Mouse (Mus musculus): ENCODE measurements around the gene Smpd2.
A peak's percentile ranks its signal among the peaks of the same experiment; 100 is the strongest.

Smpd2 gene

DNA sequence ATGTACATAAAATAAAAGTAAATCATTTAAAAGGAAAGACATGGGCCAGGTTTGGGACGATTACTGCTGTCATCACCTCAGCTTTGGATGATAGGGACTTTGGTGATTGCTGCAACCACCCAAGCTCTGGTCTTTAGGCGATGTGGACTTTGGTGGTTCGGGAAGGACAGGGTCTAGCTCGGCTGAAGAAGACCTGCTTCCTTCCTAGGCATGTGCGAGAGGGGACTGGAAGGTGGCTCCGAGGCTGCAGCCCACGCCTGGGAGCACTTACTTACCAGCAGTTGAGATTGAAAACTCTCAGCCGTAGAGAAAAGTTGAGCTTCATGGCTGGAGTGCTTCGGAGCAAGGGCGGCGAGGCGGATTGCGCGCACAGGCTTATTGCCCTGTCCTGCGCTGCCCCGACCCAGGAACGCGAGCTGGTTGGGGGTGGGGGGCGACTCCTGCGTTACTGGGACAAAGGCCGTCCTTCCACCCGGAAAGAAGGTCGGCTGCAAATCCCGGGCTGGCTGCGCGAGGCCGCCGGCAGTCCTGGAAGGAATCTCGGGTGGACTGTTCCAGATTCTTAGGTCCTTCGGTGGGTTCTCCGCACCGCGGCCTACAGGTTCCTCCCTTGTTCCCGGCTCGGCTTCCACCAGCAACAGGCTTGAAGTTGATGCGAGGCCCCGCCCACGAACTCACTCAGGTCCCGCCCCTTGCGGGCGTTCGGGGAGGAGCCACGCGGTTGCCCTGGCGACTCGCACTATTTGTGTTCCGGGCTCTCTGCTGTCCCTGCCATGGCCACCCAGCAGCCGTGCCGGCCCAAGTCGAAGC, at the start of gene Smpd2, which contains the start of gene Ppil6:
Gene Smpd2, minus strand, starts transcription at position 662 of the 810 bp plus-strand sequence.
Gene Ppil6, plus strand, starts transcription at position 732 of the 810 bp plus-strand sequence.
- DNase-seq (ENCODE audit: low read depth, low spot score), result peak; percentile 84

DNA sequence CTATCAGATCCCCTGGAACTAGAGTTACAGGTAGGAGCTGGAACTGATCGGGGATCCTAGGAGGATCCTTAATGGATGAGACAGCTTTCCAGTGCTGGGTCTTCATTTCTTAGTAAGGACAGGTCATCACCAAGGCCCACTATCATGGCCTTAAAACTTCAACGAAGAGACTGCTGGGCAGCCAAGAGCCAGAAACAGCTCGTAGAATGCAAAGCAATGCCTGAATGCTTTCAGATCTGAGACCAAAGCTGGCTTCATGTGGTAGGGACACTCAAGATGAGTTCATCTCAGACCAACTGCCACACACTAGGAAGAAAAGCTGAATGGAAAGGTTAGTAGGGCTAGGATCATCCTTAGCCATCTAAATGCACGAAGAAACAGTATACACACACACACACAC, 48.8 kb upstream of the Smpd2 start:
- DNase-seq (ENCODE audit: low read depth, low spot score), result no peak

DNA sequence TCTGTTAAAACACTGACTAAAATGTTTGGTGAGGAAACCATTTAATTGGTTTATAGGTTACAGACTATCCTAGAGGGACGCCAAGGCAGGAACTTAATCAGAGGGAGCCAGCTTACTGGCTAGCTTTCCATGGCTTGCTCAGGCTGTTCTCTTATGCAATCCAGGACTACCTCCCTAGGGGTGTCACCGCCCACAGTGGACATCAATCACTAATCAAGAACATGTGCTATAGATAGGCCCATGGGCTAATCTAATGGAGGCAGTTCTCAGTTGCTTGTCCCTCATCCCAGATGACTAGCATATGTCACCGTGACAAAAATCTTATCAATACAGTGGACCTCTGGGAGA, 47.8 kb upstream of the Smpd2 start:
- DNase-seq (ENCODE audit: low read depth, low spot score), result no peak

DNA sequence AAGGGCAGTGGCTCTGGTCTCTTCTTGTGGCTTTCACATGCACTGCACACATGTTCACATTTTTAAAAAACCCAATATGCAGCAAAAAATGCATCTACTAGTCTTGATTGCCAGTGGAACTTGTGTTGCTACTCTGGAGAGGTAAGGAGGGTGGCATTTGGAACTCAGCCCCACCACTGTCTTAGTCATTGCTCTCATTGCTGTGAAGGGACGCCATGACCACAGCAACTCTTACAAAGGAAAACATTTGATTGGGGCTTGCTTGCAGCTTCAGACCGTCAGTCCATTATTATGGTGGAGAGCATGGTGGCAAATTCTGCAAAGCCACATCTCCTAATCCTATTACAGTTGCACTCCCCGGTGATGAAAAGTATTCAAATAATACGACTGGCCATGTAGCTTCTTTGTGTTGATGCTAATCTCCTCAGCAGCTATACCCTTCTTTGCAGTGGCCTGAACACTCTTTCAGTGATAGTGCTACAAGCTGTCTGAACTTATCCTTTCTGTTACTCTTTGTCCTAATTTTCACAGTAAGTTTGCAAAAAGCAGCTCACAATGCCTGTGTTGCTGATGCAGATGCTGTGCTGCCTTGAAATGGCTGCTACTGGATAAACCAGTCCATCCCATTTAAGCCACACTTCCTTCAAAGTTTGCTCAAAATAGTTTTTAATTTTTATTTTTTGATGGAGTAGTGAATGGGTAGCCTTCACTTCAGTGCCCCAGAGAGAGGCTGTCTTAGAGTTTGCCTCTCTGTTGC, 47.2 kb upstream of the Smpd2 start:
- no peak for DNase-seq (ENCODE audit: low read depth, low spot score)

DNA sequence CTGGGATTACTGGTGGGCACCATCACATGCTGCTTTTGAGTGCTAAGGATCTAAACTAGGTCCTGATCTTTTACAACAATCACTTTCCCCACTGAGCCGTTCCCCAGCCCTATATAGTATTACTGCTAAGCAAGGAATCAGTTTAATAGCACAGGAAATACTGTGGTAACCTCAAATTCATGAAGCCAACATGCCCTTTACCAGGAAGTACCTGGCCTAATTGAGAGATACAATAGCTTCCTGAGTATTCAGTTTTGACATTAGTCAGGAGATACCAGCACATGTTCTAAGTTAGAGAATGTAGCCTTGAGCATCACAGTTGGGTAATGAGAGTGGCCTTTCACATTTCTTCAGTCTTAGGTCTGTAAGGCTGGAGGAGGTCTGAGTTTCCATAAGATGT, 46.5 kb upstream of the Smpd2 start:
- DNase-seq (ENCODE audit: low read depth, low spot score), result no peak

DNA sequence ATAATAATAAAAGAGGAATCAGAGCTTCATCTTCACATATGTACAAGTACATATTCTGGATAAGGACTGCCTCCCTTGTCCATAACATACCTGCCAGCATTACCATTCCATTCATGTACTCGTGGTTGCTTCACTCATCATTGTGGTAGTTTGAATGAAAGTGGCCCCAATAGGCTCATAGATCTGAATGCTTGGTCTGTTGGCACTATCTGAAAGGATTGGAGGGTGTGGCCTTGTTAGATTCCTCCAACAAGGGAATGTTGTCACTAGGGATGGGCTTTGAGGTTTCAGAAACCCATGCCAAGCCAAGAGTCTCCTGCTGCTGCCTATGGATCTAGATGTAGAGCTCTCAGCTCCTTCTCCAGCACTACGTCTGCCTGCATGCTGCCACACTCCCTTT, 45.8 kb upstream of the Smpd2 start:
- no peak for DNase-seq (ENCODE audit: low read depth, low spot score)

DNA sequence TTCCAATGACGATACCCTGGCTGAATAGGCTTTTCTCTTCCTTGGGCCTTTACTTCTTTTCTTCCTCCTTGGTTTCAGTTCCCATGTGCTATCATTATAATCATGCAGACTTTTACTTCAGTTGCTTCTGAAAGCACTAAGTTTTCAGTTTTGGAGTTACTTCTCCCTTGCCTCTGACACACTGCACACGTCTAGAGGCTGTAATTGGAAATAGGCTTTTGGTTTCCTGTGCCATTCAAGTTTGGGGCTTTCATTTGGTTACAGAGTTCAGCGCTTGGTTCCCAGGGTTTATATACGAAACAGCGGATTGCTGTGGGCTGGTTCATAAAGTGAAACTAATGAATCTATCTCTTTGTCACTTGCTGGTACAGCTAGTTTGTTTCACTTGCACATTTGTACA, 39.8 kb upstream of the Smpd2 start:
- no peak for DNase-seq (ENCODE audit: low read depth, low spot score)

DNA sequence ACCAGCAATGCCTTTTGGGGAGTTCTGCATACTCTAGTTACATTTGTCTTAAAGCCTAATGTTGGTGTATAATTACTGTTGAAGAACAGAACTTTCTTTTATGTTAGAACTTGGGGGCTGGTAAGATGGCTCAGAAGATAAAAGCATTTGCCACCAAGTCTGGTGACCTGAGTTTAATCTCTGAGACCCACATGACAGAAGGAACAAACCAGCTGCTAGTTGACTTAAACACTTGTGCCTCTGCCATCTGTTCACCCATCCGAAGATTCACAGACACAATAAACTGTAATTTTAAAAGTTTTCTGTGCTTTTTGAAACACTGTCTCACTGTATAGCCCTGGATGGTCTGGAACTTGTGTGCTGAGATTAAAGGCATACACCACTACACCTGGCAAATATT, 35.5 kb upstream of the Smpd2 start:
- DNase-seq (ENCODE audit: low read depth, low spot score), result no peak

DNA sequence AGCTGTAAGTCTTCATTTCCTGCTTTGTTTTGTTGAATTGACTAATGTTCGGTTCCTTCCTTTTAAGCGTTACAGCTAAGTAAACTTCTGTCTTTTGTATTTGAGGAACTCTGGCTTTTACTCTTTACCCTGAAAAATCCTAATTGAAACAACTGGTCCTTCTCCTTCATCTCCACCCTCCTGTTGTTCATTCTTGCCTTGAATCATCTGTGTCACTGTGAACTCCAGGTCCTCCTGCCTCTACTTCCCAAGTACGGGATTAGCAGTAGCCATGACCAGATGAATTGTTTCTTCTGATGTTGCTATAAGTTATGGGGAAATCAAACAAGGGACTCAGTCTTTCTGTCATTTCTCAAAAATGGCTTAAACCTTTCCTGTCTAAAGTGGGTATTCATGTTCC, 33.2 kb upstream of the Smpd2 start:
- DNase-seq (ENCODE audit: low read depth, low spot score), result no peak

DNA sequence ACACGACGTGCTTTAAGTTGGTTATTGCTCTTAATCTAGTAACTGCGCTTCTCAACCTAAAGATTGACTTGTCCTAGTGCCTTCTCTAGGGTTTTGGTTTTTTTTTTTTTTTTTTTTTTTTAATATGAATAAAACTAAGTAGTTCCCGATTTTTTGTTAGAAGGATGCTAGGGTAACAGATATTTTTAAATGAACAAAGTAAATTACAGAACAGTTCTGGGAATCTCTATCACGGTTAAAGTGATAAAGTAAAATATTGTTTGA, 30.2 kb upstream of the Smpd2 start:
- no peak for DNase-seq (ENCODE audit: low read depth, low spot score)

DNA sequence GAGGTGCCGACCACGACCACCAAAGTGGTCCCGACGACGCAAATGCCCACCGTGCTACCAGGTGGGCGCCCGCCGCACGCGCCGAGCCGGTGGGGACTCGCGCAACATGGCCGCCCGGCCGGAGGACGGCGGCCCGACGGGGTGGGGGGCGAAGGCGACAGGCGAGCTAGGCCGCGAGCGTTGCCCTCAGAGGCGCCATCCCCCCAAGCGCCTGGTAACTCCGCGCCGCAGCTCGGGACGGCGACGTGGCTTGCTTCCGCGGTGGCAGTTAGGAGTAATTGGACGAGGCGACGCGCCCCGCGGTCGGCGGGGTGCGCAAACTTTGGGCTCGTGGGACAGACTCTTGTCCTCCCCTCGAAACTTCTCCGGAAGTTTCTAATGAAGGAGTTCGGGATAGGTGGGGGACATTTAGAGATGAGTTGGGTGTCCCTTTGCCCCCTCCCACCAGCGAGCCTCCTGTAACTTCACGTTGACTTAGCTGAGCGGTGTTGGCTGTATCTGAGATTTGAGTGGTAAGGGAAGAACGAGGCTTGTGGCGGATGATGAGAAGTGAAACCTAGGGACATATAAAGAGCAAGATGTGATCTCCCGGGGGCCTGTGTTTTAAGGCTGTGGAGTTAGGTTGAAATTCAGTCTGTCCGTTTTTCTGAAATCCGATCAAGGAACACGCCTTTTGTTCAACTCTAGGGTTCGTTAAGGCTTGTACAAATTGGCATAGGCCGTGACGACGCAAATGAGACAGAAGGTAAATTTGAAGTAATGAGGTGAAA, 29.7 kb upstream of the Smpd2 start:
- DNase-seq (ENCODE audit: low read depth, low spot score), result peak; percentile 28

DNA sequence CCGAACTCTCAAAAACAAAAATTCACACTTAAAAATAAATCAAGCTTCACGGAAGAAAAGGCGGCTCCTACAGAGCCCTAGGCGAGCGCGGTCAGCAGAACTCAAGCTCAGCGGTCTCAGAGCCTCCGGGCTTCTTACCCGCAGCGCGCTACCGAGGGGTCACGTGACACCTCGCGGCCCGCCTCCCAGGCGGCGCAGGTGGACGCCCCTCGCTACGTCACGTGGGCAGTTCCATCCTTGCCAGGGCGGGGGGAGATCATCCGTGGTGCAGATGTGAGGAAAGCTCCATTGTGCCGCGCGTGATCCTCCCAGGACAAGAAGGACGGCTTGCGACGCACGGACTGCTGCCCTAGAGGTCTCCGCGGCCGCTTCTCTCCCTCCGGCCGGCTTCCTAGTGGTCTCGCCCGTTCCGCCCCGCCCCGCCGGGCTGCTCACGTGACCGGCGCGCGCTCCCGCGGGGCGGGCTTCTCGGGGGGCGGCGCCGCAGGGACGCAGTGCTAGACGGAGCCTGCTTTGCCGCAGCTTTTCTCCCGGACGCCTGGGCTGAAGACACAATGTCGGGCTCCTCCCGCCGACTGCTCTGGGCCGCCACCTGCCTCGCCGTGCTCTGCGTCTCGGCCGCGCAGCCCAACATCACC, 28.9 kb upstream of the Smpd2 start, which contains the start of gene Cd164:
Gene Cd164, plus strand, starts transcription at position 434 of the 638 bp plus-strand sequence.
- DNase-seq (ENCODE audit: low read depth, low spot score), result peak; percentile 96

DNA sequence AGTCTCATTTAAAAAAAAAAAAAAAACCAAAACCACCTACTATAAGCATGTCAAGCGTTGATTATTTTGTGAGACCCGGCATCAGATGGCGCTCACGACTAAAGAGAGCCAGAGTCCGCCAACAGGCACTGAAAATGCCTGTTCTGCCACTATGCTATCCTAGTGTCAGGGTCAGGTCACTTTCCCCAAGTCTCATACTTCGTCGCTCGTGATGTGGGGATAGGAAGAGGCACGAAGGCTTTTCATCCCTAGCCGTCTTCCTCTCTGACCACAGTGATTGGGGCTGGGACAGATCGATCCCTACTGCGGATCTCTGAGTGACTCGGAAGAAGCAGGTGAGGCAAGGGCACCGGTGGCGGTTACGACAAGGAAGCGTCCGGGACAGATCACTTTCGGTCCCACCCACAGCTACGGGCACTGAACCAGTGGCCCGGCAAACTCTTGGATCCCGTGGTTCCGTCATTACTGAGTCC, 28.4 kb upstream of the Smpd2 start:
- DNase-seq (ENCODE audit: low read depth, low spot score), result peak; percentile 62

DNA sequence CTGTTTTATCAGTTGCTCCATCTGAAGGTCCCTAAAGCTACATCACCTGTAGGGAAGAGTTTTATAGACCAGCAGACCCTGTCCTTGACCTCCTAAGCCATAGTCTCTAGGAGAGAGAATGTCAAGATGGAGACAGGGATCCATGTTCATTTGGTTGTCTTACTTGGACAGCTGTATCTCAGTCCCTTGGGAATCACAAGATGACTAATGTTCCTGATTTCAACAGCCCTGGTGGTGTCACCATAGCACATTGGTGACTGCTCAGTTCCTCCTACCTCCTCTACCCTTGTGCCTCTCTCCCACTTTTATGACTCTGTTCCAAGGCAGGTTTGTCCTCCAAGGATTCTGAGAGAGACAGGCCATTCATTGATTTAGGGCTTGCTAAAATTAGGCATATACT, 24.8 kb upstream of the Smpd2 start:
- DNase-seq (ENCODE audit: low read depth, low spot score), result no peak

DNA sequence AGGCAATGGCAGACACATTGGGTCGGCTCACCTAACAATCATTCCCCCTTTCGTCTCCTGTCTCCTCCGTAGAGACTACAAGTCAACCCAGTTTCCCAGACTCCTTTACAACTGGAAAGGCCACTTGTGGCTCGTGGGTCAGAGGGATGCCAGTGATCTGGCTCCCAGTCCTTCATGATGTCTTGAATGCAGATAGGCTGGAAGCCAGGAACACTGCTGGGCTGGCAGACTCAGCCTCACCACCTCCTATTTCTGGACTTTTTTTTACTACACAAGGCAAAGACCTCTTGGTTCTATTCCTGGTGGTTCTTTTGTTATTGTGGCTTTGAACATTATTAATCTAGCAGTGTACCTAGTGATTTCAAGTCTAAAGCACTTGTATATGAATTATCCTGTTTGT, 24.1 kb upstream of the Smpd2 start:
- no peak for DNase-seq (ENCODE audit: low read depth, low spot score)

DNA sequence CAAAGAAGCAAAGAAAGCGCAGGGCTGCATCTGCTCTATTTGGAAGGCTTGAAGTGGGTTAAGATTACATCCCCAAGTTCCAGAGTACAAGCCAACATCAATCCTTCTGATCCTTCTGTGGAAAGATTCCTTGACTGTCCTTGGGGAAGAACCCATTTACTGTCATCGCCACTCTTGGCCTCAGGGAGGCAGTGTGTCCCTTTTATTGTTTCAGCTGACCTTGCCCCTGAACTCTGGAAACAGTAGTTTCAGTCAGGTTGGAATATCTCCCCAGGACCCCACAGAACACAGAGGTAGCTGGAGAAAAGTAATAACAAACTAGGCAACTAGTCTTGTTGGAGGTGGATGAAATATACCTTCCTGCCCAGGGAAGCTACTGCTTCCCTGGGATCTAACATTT, 19.0 kb upstream of the Smpd2 start:
- DNase-seq (ENCODE audit: low read depth, low spot score), result no peak

DNA sequence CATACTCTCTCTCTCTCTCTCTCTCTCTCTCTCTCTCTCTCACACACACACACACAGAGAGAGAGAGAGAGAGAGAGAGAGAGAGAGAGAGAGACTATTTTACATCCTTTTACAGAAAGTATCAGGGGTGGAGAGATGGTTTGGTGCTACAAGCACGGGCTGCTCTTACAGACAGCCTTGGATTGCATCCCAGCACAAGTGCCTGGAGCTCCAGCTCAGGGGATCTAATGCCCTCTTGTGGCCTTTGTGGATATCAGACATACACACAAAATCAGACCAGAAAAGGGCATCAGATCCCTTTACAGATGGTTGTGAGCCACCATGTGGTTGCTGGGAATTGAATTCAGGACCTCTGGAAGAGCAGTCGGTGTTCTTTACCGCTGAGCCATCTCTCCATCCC, 15.3 kb upstream of the Smpd2 start:
- peak; percentile 53 for DNase-seq (ENCODE audit: low read depth, low spot score)

DNA sequence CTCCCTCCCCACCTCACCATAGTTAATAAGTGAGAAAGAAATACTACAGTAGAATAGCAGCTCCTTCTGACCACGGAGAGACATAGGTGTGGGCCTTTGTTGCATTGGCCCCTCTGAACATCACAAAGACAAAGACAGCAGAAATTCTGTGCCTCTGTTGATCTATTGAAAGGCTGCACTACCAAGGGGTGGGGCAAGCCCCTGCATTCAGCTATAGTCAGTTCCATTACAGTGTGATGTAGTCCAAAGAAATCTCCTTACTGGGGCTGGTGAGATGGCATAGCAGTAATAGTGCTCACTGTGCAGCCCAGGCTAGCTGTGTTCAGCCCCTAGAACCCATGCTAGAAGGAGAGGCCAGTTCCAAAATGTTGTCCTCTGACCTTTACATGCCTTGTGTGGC, 14.8 kb upstream of the Smpd2 start:
- DNase-seq (ENCODE audit: low read depth, low spot score), result no peak

DNA sequence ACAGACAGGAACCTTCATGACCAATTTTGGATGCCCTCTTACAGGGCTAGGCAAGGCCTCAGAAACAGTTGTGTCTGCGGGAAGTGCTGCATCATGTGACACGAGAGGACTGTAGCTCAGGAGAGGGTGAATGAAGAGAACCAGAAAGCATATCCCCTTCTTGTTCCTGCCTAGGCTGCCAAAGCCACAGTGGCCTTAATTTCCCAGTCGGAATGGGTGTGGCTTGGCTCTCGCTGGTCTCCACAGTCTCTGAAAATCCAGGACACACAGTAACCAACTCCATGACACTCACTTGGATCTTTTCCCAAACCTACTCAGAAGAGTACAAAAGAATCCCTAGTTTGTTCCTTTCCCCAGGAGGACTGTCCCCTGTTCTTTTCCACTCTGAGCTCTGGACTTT, 10.8 kb upstream of the Smpd2 start:
- no peak for DNase-seq (ENCODE audit: low read depth, low spot score)

DNA sequence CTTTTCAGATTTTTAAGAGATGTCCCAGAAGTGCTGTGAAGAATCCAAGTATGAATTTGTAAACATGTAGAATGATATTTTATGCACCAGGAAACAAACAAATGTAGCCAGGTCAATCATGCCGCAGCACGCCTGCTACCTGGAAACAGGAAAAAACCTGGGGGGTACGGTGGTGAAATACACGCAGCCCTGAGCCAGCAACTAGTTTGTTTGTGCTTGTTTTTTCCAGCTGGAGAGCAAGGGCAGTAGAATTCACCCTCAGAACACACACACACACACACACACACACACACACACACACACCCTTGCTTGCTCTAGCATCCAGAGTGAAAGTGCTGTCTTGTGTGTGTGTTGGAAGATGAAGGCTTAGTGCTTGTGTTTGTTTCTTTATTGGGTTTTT, 942 bp upstream of the Smpd2 start:
- no peak for DNase-seq (ENCODE audit: low read depth, low spot score)

DNA sequence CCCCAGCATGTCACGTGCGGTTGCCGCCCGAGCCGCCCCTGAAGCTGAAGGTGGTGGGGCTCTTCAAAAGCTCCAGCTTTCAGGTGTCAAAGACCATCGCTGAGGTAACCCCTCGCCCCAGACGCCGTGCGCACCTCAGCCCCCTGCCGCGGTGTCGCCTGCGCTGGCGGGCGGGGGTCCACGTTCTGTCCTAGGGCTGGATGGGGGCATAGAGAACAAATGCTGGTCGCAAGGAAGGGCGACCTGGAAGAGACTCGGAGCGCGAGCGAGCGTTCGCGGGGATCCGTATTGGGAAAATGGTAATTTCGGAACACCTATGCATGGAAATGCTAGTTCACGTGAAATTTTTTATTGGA, 327 bp upstream of the Smpd2 start:
- no peak for DNase-seq (ENCODE audit: low read depth, low spot score)

DNA sequence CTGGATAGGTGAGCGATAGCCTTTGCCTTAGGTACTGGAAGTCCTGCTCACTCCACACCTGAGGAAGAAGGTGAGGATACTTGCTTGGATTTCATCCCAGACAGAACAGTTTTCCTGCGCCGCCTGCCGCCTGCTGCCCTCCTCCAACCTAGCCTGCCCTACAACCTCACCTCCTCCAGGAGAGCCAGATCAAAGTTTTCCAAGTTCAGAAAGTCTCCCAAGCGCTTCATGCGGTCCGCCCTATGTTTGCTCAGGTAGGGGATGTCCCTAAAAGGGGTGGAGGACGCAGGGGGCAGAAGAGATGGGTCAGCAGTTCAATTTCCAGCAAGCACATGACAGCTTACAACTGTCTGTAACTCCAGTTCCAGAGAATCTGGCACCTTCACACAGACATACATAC, 875 bp downstream of the Smpd2 start:
- no peak for DNase-seq (ENCODE audit: low read depth, low spot score)

All from retina, adult 2 months (tissue).